Mouse (Mus musculus) testis, postnatal 10 days (tissue): ENCODE measurements around the gene Olfr159.
"Not testable (repeated sequence)": the region's sequence is repeated elsewhere in the genome, so short reads cannot be mapped to it uniquely, and the experiment has no call there.

ENCODE experiments used
- DNase-seq: peaks from one replicate; pipeline ENCODE4 v3.0.0; 2021; ENCODE audit warnings: low spot score

Olfr159 gene

GRCm38 (mm10) chr4:43770909-43771308 lies at the start of gene Olfr159:
Gene Olfr159, minus strand, starts transcription at chr4:43771009.
- DNase-seq = peak; percentile 16

DNA sequence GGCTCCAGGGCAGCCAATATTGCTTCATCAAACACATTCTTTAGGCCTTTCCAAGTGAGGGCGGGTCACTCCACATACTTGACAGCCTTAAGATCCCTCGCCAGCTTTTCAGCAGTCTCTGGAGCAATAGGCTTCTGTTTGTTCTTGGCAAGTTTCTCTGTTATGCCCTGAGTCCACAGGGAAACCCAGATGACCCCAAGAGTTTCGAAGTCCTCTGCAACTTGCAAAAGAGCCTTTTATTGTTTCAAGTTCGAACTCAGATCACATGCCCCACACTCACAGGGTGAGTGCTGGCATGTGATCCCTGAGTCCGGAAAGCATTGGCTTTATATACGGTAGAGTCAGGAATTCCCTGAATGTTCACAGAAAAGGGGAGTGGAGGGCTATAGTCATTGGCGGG lies 28.1 kb upstream of the Olfr159 start:
- no peak for DNase-seq

GRCm38 (mm10) chr4:43795844-43796243 lies 25.0 kb upstream of the Olfr159 start:
- not testable (repeated sequence) for DNase-seq

DNA sequence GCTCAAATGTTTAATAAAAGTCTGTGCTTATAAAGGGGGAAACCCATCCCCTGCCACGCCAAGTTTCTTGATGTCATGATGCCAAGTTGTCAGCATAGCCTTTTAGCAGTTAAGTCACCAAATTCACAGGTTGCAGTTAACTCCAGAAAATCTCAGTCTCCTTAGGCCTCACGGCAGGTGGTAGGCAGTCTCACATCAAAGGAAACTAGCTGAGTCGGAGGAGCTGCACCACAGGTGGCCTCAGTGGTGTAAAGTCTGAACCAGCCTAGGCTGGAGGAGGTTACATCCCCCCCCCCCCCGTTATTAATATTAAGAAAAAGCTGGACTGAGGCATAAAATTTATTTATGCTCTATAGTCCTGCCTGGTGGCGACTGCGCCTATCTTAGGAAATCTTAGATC lies 24.5 kb upstream of the Olfr159 start:
- DNase-seq = no peak

- DNase-seq = no peak
Measured at GRCm38 (mm10) chr4:43772304-43772703, 1.5 kb upstream of the Olfr159 start.

DNA sequence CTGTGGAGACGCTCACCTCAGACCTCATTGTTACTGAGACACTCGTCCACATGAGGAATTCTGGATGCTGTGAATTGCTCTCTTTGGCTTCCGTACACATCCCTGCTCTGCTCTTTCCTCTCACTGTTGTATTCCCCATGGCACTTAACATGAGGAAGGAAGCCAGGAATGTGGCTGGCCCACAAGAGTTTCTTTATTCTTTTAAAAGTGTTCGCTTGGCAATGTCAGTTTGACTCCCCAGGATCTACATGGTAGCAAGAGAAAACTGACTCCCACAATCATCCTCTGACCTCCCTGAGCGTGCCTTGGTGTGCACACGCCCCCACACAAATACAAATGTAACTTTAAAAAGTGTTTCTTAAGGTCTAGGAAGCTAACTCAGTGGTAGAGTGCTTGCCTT lies 817 bp upstream of the Olfr159 start:
- DNase-seq = peak; percentile 30

GRCm38 (mm10) chr4:43769374-43769773 lies 1.4 kb downstream of the Olfr159 start:
- peak; percentile 36 for DNase-seq

DNA sequence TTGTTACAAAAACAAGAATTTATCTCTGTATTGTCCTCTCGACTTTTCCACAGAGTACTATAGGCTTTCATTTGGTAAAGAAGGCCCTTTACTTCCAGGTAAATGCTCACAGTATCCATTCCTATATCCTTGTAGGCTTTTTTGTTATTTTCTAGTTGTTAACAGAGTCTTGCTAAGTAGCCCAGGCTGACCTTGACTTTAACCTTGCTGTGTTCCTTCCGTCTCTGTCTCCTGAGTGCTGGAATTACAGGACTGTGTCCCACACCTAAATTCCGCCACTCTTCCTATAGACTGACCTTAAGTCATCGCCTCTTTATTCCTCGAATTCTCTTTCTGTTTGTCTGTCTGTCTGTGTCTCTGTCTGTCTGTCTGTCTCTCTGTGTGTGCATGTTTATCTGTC lies 2.5 kb downstream of the Olfr159 start:
- peak; percentile 6 for DNase-seq

DNA sequence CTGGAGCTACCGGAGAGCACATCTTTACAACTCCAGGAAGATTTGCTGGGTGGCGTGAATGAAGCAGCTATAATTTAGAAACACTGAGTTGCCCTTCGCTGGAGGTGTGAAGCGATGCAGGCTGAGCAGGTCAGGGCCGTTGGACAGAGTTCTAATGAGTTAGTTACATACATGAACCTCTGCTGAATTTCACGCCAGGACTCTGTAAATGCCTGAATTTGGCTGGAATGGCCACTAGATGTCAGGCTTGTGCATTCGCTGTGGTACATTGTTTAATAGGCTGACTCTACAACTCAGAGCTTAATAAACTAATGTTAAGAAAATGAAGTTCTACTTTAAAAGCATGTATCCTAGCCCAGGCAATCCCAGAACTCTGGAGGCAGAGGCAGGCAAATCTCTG lies 7.4 kb downstream of the Olfr159 start:
- peak; percentile 70 for DNase-seq

DNA sequence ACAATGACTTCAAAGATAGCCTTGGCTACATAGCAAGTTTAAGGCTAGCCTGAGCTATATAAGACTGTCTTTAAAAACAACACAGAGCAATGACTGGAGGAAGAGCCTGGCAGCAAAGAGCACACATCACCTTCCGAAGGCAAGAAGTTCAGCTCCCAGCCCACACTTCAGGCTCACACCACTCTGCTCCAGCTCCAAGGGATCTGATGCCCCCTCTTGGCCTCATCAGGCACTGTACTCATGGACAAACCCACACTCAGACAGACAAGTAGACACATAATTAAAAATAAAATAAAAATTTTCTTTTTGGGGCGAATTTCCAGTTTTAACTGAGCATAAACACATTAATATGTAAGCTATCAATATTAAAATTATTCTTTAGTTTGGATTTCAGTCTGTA lies 9.5 kb downstream of the Olfr159 start:
- DNase-seq = no peak

GRCm38 (mm10) chr4:43760460-43760859 lies 10.3 kb downstream of the Olfr159 start:
- DNase-seq = peak; percentile 81

DNA sequence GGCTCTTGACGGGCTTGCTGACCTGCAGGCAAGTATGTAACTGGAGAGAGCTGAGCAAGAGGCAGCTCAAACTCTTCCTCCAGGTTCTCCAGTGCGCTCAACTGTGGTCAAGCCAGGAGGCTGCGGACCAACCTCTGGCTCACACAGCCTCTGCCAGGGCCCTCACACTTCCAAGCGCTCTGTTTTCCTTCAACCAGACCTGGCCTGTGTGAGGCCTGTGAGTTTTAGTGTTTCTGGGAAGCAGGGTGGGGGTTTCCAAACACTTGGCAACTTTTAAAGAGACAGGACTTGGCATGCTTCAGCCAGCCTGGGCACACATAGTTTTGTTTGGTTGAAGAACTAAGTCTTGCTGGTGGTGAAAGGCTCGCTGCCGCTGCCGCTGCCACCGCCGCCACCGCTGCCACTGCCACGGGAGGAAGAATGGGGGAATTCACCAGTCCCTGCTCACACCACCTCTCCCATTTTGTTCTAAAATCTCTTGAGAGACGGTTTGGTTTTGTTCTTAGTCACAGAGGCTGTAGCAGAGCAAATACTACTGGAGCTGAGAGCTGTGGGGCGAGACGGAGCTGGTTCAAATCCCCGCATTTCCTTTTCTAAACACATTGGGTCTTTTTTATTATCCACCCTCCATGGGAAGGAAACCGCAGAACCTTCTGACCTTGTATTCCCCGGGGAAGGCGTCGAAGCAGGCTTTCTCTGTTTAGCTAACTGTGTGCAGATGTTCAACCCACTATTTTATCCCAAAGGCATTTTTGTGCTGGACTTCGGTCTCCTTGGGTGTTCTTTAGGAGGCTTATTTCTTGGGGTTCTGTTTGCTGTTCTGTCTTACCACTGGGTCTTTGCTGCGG lies 11.0 kb downstream of the Olfr159 start:
- no peak for DNase-seq

DNA sequence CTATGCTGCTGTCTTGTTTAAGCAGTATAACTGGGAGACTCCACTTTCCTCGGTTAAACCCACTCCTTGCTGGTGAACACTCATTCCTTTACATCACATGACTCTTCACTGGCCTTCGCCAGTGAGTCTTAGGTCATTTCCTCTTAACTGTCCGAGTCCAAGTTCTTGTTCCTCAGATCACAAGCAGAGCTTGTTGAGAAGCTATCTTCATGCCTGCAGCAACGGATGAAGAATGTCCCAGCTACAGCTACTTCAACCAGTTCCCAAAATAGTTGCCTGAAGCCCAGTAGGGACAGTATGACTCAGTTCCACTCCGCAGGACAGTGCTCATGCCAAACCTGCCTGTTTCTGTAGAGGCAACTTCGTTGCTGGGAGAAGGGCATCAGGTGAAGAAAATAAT lies 13.6 kb downstream of the Olfr159 start:
- no peak for DNase-seq

DNA sequence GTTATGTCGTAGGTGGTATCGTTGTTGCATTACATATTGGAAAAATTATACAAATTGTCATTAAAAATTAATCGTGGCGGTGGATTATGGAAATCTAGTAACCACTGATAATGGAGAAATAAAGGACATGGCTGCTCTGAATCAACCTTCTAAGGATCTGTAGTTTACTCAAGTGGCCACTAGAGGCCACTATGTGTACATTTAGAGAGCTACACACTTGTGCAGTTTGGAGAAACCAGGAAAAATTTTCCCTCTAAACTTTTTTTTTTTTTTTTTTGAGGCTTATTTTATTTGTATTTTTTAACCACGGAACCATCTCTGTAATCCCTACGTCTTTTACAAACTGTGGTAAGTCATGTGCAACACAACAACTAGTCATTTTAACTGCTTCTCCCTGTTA lies 25.6 kb downstream of the Olfr159 start:
- DNase-seq = no peak

DNA sequence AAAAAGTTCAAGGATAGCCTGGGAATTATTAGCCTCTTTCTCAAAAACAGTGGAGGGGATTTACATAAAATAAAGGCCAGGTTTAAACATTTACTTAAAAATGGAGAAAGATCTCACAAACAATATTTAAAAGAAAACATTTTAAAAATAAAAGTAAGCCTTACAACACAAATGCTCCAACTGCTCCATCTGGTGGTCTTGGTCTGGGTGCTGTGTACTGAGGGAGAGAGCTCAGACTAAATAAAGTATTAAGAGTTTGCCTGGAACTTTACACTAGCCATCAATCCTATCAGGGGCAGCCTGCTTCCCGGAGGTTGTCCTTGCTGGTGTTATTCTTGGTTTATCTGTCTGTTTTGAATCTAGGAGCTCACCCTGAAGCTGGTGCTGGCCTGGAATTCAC lies 27.7 kb downstream of the Olfr159 start:
- no peak for DNase-seq

DNA sequence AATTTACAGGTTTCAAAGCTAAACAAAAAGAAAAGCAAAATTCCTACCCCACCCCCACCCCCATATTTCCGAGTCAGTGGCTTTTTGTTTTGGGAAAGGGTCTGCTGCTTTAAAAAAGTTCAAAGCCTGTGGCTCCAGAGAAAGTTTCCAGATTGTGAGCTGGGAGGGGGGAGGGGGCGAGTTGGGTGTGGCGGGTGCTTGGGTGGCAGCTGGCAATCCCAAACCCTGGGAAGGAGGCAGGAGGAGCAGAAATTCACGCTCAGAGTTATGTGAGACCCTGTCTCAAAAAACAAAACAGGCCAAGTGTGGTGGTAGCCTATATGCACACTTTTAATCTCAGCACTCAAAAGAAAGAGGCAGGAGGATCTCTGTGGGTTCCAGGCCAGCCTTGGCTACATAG lies 28.2 kb downstream of the Olfr159 start:
- no peak for DNase-seq

- DNase-seq = peak; percentile 63
Measured at GRCm38 (mm10) chr4:43741526-43741925, 29.3 kb downstream of the Olfr159 start.

GRCm38 (mm10) chr4:43738989-43739674 lies 31.7 kb downstream of the Olfr159 start:
- peak; percentile 26 for DNase-seq

DNA sequence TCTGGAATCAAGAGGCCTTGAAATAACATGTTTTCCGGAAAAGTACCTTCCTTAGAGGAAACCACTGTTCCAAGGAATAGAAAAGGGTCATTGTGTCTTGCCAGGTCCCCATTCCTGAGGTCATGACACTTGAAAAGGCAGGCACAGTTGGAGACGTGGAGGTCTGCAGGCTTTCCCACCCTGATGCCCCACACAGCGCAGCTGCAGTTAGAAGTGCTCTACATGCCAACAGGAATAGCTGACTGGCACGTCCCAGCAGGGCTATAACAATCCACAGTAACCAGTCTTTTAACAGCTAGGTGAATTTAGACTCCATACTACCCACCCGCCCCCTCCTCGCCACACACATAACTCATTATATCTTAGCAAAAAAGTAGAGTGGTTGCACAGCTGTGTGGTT lies 33.7 kb downstream of the Olfr159 start:
- peak; percentile 37 for DNase-seq

DNA sequence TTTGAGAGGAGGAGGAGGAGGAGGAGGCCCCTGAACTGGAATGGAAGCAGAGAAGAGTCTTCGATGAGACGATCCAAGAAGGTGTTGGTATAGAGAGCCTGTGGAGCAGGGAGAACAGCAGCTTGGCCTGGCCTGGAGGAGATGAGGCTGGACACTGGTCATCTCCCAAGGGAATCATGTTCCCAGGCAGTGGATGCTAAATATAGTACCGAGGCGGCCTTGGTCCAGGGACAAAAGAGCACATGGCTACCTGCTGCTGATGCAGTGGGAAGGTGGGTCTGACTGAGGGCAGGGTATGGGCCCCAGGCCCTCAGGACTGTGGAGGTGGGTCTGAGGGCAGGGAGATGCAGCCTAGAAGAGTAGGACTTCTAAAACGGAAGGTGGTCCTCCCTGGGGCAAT lies 37.6 kb downstream of the Olfr159 start:
- peak; percentile 41 for DNase-seq

- peak; percentile 40 for DNase-seq
Measured at GRCm38 (mm10) chr4:43732171-43732570, 38.6 kb downstream of the Olfr159 start.

- peak; percentile 47 for DNase-seq
Measured at GRCm38 (mm10) chr4:43730750-43731297, 40.0 kb downstream of the Olfr159 start.
